Mouse (Mus musculus) forebrain, postnatal 0 days (tissue): ENCODE measurements around the gene Dnajb5. TPM values are rescaled to one million over a fixed set of nuclear protein-coding genes. Genes with fewer than 3 reads are reported as not detected.

Experiments used
- ATAC-seq: fragments of 200-750 bp; cut with Nextera tagmentation; 2 replicates; pipeline ENCODE4 v1.8.0; 2017; ENCODE audit warnings: mild to moderate bottlenecking, moderate library complexity
- DNase-seq: peaks from one replicate; pipeline ENCODE4 v3.0.0-alpha.2; 2015
- H3K27ac ChIP-seq: fragments of 300-500 bp; sonication (generic); 2 replicates; pipeline ENCODE4 v1.5.1; 2014; ENCODE audit warnings: low read depth, mild to moderate bottlenecking, antibody characterized with exemption, low read length, moderate library complexity, mixed read lengths
- H3K27me3 ChIP-seq: fragments of 300-500 bp; sonication (generic); 2 replicates; pipeline ENCODE4 v1.6.1; 2014; ENCODE audit warnings: mild to moderate bottlenecking, low read length, mixed read lengths; ENCODE audit not compliant: insufficient read depth
- H3K36me3 ChIP-seq: fragments of 300-500 bp; sonication (generic); 2 replicates; pipeline ENCODE4 v1.6.1; 2014; ENCODE audit warnings: mild to moderate bottlenecking, moderate library complexity; ENCODE audit not compliant: insufficient read depth
- H3K4me1 ChIP-seq: fragments of 300-500 bp; sonication (generic); 2 replicates; pipeline ENCODE4 v1.6.1; 2014; ENCODE audit warnings: antibody characterized with exemption; ENCODE audit not compliant: insufficient read depth
- H3K4me2 ChIP-seq: fragments of 300-500 bp; sonication (generic); 2 replicates; pipeline ENCODE4 v1.6.1; 2014; ENCODE audit warnings: low read depth, mild to moderate bottlenecking, moderate library complexity
- H3K4me3 ChIP-seq: fragments of 300-500 bp; sonication (generic); 2 replicates; pipeline ENCODE4 v1.5.1; 2014; ENCODE audit warnings: low read depth, low read length, mixed read lengths
- H3K9ac ChIP-seq: fragments of 300-500 bp; sonication (generic); 2 replicates; pipeline ENCODE4 v1.6.1; 2014; ENCODE audit warnings: mild to moderate bottlenecking
- H3K9me3 ChIP-seq: fragments of 300-500 bp; sonication (generic); 2 replicates; pipeline ENCODE4 v1.6.1; 2016; ENCODE audit warnings: low read length
- CTCF ChIP-seq: sonication (generic); IDR thresholded peaks from 2 replicates; pipeline ENCODE4 v1.5.1; 2016; ENCODE audit warnings: antibody characterized with exemption, control low read depth, low read depth
- WGBS: fragments of 180-500 bp; shearing (Covaris S2); extraction: QIAGEN DNeasy Blood & Tissue Kit; methylation state at CpG from one replicate; pipeline ENCODE4 v1.1.7; 2014; 5-methylcytosine and 5-hydroxymethylcytosine counted together
- polyA plus RNA-seq: library from polyadenylated mRNA; unstranded; fragments of >200 nt; fragmentation: Nextera tagmentation; extraction: Ambion mirVana; gene quantifications from 2 replicates; pipeline ENCODE4 v1.2.1, GENCODE M21; 2015
- total RNA-seq: library from RNA; depleted of rRNA; stranded (reverse); fragments of >200 nt; gene quantifications from 2 replicates; pipeline ENCODE4 v1.2.3, GENCODE M21; 2014

Gene Dnajb5
- total and polyA plus RNA-seq, 2 experiments from 2014 or later = 46.8 to 106 TPM

- Histone ChIP-seq H3K27me3 (no peaks in the 10 kb centered on the region), H3K9ac (no peak overlapping the region), H3K27ac (no peak overlapping the region), H3K4me2 (no peak overlapping the region), H3K9me3 (no peaks in the 10 kb centered on the region), H3K36me3 (peaks cover 35% of the 10 kb centered on the region), H3K4me3 (no peak overlapping the region), H3K4me1 (peaks cover 4% of the 10 kb centered on the region)
- WGBS = 77% methylated on average over 7 of the region's 7 CpGs
- ATAC-seq = no peak
- no peak for TF ChIP-seq CTCF
- no peak for DNase-seq
Observed at GRCm38 (mm10) chr4:42941396-42941795, 8.2 kb upstream of the Dnajb5 start.

GRCm38 (mm10) chr4:42943341-42943740 is 6.3 kb upstream of the Dnajb5 start:
- DNase-seq = peak; percentile 74
- Histone ChIP-seq H3K27ac (no peak overlapping the region), H3K36me3 (peaks cover 28% of the 10 kb centered on the region), H3K4me3 (no peak overlapping the region), H3K27me3 (no peaks in the 10 kb centered on the region), H3K4me1 (peaks cover 18% of the 10 kb centered on the region), H3K9ac (no peak overlapping the region), H3K4me2 (no peak overlapping the region), H3K9me3 (no peaks in the 10 kb centered on the region)
- 15% methylated on average over 5 of the region's 5 CpGs for WGBS
- ATAC-seq = peak; percentile 28
- no peak for TF ChIP-seq CTCF

- Histone ChIP-seq H3K9me3 (no peaks in the 10 kb centered on the region), H3K4me1 (peaks cover 18% of the 10 kb centered on the region), H3K27me3 (no peaks in the 10 kb centered on the region), H3K36me3 (peaks cover 20% of the 10 kb centered on the region), H3K27ac (no peak overlapping the region), H3K9ac (no peak overlapping the region), H3K4me2 (no peak overlapping the region), H3K4me3 (no peak overlapping the region)
- DNase-seq (no peak), ATAC-seq (no peak)
- TF ChIP-seq CTCF = no peak
- WGBS = 54% methylated on average over 9 of the region's 9 CpGs
Observed at GRCm38 (mm10) chr4:42944185-42944584, 5.4 kb upstream of the Dnajb5 start.

- Histone ChIP-seq H3K36me3 (peaks cover 13% of the 10 kb centered on the region), H3K27ac (no peak overlapping the region), H3K9ac (no peak overlapping the region), H3K27me3 (no peaks in the 10 kb centered on the region), H3K4me1 (peaks cover 18% of the 10 kb centered on the region), H3K4me3 (no peak overlapping the region), H3K9me3 (no peaks in the 10 kb centered on the region), H3K4me2 (no peak overlapping the region)
- no peak for TF ChIP-seq CTCF
- ATAC-seq (no peak), DNase-seq (no peak)
- 18% methylated on average over 6 of the region's 6 CpGs for WGBS
Observed at GRCm38 (mm10) chr4:42945043-42945442, 4.6 kb upstream of the Dnajb5 start.

- no peaks in the 10 kb centered on the region for H3K27me3 ChIP-seq
- peaks cover 9% of the 10 kb centered on the region for H3K36me3 ChIP-seq
- ATAC-seq (no peak), DNase-seq (no peak)
- no peaks in the 10 kb centered on the region for H3K9me3 ChIP-seq
- no peak overlapping the region for H3K4me2 ChIP-seq
- H3K9ac ChIP-seq = no peak overlapping the region
- no peak overlapping the region for H3K4me3 ChIP-seq
- WGBS = 76% methylated on average over 3 of the region's 3 CpGs
- no peak overlapping the region for H3K27ac ChIP-seq
- TF ChIP-seq CTCF = no peak
- H3K4me1 ChIP-seq = peaks cover 18% of the 10 kb centered on the region
Observed at GRCm38 (mm10) chr4:42945445-42945844, 4.2 kb upstream of the Dnajb5 start.

GRCm38 (mm10) chr4:42945952-42946351 is 3.7 kb upstream of the Dnajb5 start:
- no peak overlapping the region for H3K4me3 ChIP-seq
- peak; percentile 87 for TF ChIP-seq CTCF
- peak overlapping the region; percentile 41 for H3K4me2 ChIP-seq
- no peak for ATAC-seq
- peak; percentile 91 for DNase-seq
- no peaks in the 10 kb centered on the region for H3K27me3 ChIP-seq
- 0 out of 2 replicates have a peak, but pooled peaks cover 5% of the 10 kb centered on the region for H3K36me3 ChIP-seq
- peaks cover 18% of the 10 kb centered on the region for H3K4me1 ChIP-seq
- H3K27ac ChIP-seq = peak overlapping the region; percentile 90
- H3K9me3 ChIP-seq = no peaks in the 10 kb centered on the region
- WGBS = 4% methylated on average over 5 of the region's 5 CpGs
- H3K9ac ChIP-seq = 0 out of 2 replicates have a peak overlapping the region, but pooled peaks have one; percentile 39

GRCm38 (mm10) chr4:42946733-42947290 is 2.8 kb upstream of the Dnajb5 start:
- DNase-seq (peak; percentile 97), ATAC-seq (peak; percentile 63)
- no peak for TF ChIP-seq CTCF
- Histone ChIP-seq H3K27me3 (no peaks in the 10 kb centered on the region), H3K9me3 (no peaks in the 10 kb centered on the region), H3K4me1 (peaks cover 18% of the 10 kb centered on the region), H3K4me3 (no peak overlapping the region), H3K36me3 (0 out of 2 replicates have a peak, but pooled peaks cover 1% of the 10 kb centered on the region), H3K4me2 (peak overlapping the region; percentile 41), H3K27ac (peak overlapping the region; percentile 90), H3K9ac (peak overlapping the region; percentile 39)
- WGBS = 14% methylated on average over 10 of the region's 10 CpGs
